Mouse (Mus musculus) effector memory CD4-positive, alpha-beta T cell, adult 7 months (primary cell): ENCODE data around the gene Lsm14b. TPM values are rescaled to one million over a fixed set of nuclear protein-coding genes. Genes with fewer than 3 reads are reported as not detected.

Source experiments
- polyA plus RNA-seq: library from polyadenylated mRNA; unstranded; fragments of 100-300 nt; shearing (Covaris generic); gene quantifications from one replicate; pipeline ENCODE4 v1.2.1, GENCODE M21; 2017

Gene Lsm14b
- 5.2 TPM for polyA plus RNA-seq

GRCm38 (mm10) chr2:180024401-180025098 lies at the start of gene Lsm14b:
Gene Lsm14b (plus strand): TSS chr2:180024987.

GRCm38 (mm10) chr2:179976628-179977343 lies 48.0 kb upstream of the Lsm14b start, which contains the start of gene Taf4:
Gene Taf4 (minus strand): TSS chr2:179976646.

GRCm38 (mm10) chr2:180042256-180042857 lies 17.6 kb downstream of the Lsm14b start, which contains the start of the genes Psma7 and Ss18l1:
Gene Psma7 (minus strand): TSS chr2:180042433.
Gene Ss18l1 (plus strand): TSS chr2:180042509.

GRCm38 (mm10) chr2:180070481-180071453 lies 46.0 kb downstream of the Lsm14b start, which contains the start of gene Mtg2:
Gene Mtg2 (plus strand): TSS chr2:180070588.

Other genes with a start within 250 kb of the Lsm14b start
- 16.8 TPM for gene Taf4, start 48.3 kb upstream of the Lsm14b start, polyA plus RNA-seq
- gene Psma7, start 17.4 kb downstream of the Lsm14b start, polyA plus RNA-seq: 355 TPM
- gene Ss18l1, start 17.5 kb downstream of the Lsm14b start, polyA plus RNA-seq: 4.0 TPM
- gene Mtg2, start 45.6 kb downstream of the Lsm14b start, polyA plus RNA-seq: 38.8 TPM
- not detected for gene Hrh3, start 79.5 kb downstream of the Lsm14b start, polyA plus RNA-seq
- gene Osbpl2, start 94.3 kb downstream of the Lsm14b start, polyA plus RNA-seq: 35.2 TPM
- gene Adrm1, start 146.5 kb downstream of the Lsm14b start, polyA plus RNA-seq: 163 TPM
- not detected for gene Lama5, start 200.9 kb downstream of the Lsm14b start, polyA plus RNA-seq
- gene Rps21, start 232.4 kb downstream of the Lsm14b start, polyA plus RNA-seq: 785 TPM
- gene Cables2, start 248.5 kb downstream of the Lsm14b start, polyA plus RNA-seq: 75.3 TPM